Mouse (Mus musculus) T-helper 17 cell (primary cell): ENCODE data around the gene Chst11.

Experiments used
- in situ Hi-C, 2 experiments: fragments of 300-600 bp; cut with MboI, MseI; formaldehyde crosslinking; loops; 1 replicate in 1 of 2; 2 replicates in 1 of 2; pipeline ENCODE4 v1.15.1; 2025; ENCODE audit warnings: high pct_unique_total_duplicates in 2 of 2

The Chst11 gene

GRCm38 (mm10) chr10:83031561-83031960 lies 46.3 kb downstream of the Chst11 start:
- in situ Hi-C loops: loop anchor here in 1 of 2 experiments (5.0 kb wide), 1 partner anchor 711 kb away; no protein-coding TSS in a partner anchor

- in situ Hi-C loops: loop anchor here in 1 of 2 experiments (5.0 kb wide), 1 partner anchor 710 kb away; no protein-coding TSS in a partner anchor
Measured at GRCm38 (mm10) chr10:83032559-83032958, 47.3 kb downstream of the Chst11 start.

- in situ Hi-C loops: no loop called here
Measured at GRCm38 (mm10) chr10:83036340-83037045, 51.2 kb downstream of the Chst11 start.

- in situ Hi-C loops: no loop called here
Measured at GRCm38 (mm10) chr10:83038166-83038565, 52.9 kb downstream of the Chst11 start.

GRCm38 (mm10) chr10:83039414-83039813 lies 54.1 kb downstream of the Chst11 start:
- in situ Hi-C loops: no loop called here

- in situ Hi-C loops: no loop called here
Measured at GRCm38 (mm10) chr10:83041875-83042274, 56.6 kb downstream of the Chst11 start.

DNA sequence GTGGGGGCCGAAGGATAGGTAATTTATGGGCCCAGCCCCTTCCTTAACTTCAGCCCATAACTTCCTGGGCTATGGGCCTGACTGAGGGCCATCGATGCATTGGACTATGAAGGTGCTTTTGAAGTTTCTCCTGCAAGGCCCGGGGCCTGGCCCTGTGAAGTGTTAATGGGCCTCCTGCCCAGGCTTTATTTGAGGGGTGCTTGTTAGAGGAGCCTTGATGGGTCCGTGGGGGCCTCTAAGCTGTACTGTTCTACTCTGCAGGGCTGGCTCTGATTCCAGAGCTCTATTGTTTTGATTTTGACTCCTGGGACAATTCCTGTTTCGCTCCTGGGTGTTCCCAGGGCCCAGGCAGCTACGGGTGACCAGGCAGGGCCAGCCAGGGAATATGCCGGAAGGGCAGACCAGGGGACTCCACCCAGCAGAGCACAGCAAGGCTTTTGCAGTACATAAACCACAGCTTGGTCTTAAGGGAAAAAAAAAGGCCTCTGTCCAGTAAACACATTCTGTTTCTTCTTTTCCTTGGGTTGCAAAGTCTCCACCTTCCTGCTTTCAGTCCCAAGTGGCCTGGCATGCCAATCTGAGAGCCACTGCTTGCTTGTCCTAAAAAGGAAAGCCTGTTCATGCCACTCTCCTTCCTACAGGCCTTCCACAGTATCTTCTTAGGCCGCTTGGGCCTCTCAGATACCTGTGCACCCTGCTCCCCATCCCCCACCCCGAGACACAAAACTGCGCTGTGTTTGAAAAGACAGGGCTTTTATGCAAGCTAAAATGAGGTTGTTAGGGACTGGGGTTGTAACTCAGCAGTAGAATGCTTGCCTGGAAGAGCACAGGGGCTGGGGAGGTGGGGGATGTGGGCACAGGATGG lies 57.5 kb downstream of the Chst11 start:
- in situ Hi-C loops: no loop called here

DNA sequence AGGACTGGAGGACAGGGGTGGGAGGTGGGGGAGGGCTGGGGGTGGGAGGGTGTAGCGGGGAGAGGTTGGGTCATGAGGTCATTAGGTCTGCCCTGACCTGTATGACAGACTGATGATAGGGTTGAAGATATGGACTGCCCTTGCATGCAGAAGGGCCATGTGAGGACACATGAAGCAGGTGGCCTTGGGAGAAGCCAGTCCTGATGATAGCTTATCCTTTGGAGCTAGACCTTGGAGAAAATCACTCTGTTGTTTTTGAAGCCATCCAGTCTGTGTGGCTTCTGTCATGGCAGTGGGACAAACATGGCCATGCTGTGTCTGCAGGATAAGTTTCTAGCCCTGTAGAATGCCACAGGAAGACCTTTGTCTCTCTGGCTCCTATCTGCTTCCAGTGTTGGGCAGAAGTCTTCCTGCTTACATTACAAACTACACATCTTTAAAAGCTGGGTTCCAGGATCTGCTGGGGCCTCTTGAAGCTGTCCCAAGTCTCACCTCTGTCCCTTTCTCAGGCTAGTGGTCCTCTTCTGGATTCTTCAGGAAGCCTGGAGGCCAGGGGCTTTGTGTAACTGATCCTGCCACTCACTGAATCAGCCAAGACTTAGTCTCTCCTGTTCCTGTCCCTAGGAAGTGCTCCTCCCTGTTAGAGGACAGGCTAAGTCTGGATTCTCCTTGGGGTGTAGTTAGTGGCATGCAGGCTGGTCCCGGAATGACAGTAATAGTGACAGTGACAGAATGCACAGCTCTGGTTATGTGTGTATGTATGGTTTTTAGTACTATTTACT lies 58.4 kb downstream of the Chst11 start:
- in situ Hi-C loops: no loop called here

DNA sequence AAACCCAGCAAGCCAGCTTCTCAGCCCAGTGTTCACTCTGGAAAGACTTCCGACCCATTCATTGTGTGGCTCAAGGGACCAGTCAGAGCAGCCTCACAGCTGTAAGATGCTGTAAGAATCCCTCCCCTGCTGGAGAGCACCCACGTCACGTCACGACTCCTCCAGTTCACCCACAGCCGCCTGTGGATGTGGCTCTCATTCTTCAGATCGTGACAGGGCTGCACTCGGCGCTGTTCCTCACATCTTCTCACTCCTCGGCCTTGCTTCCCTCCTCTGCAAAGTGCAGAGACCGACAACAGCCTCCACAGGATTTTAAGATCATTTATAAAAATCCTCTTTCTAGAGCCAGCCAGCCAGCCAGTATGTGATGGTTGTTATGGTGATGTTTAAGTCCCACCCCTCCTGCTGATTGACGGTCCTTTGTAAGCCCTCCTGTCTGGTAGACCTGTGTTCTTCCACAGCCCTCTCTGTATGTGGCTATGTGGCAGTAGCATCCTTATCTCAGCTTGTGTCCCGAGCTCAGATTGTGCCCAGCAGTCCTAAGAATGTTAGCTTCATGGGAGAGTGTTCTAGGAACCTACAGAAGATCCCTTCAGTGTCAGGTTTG lies 64.0 kb downstream of the Chst11 start:
- in situ Hi-C loops: no loop called here

GRCm38 (mm10) chr10:83053886-83054550 lies 68.7 kb downstream of the Chst11 start:
- in situ Hi-C loops: no loop called here

DNA sequence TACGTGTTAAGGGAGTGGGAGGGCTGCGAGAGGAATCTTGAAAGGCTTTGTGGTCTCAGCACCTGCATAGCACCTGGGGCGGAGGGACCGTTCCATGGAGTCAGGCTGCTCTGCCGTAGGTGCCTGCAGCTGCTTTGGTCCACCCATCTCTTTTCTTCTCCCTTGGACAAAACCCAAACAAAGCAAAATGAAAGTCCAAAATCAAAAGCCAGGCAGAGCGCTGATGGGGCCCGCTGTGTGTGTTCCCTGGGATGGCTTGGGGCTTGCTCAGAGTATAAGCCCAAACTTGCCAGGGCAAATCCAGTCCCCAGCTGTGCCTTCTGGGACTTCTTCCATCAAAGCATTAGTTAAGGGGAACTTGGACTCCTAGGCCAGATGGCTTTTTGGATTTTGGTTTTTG lies 71.0 kb downstream of the Chst11 start:
- in situ Hi-C loops: no loop called here

DNA sequence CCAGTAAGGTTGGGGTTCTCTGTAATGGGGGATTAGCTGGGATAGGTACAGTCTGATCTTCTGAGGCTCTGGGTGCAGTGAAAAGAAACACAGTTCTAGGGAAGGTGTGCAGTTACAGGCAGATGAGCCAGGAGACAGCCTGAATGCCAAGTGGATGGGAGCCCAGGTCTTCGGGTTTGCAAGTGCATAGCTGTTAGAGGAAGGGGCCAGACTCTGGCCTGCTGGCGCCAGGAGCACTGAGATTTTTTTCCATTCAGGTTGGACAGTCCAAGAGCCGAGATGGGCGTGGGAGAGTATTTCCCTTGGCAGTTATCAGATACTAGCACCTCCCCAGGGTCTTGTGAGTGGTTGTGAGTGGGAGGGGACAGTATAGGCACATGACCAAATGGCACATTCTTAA lies 71.6 kb downstream of the Chst11 start:
- in situ Hi-C loops: no loop called here

DNA sequence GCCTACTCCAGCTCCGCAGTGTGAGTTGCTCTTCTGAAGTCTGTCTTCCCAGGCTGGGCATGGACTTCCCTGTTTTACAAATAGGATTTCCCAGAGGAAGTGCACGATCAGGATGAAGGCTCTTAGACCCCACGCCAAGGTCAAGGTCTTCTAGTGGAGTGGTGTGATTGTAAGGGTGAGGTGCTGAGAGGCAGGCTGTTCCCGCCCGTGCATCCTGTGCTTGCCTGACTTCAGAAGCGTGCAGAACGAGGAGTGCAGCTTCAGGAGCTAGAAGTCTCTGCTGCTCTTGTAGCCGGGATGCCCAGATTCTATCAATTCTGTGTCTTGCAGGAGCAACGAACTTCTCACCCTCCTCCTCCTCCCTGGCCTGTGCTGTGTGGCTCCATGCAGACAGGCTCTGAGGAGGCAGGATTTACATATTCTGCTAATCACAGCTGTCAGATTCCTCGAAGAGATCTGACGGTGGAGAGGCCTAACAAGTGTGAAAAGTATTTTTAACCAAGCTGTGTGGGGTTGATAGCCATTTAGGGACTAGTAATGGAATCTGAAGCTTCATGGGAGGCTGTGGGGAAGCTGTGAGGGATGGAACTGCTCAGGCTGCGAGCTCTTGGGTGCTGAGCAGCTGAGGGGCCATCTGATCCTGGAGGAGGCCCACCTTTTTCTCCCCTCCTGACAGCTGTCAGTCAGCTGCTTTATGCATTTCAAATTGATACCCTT lies 74.9 kb downstream of the Chst11 start:
- in situ Hi-C loops: no loop called here

- in situ Hi-C loops: no loop called here
Measured at GRCm38 (mm10) chr10:83062315-83062714, 77.0 kb downstream of the Chst11 start.

GRCm38 (mm10) chr10:83064796-83065195 lies 79.5 kb downstream of the Chst11 start:
- in situ Hi-C loops: no loop called here

GRCm38 (mm10) chr10:83066159-83066558 lies 80.9 kb downstream of the Chst11 start:
- in situ Hi-C loops: no loop called here

DNA sequence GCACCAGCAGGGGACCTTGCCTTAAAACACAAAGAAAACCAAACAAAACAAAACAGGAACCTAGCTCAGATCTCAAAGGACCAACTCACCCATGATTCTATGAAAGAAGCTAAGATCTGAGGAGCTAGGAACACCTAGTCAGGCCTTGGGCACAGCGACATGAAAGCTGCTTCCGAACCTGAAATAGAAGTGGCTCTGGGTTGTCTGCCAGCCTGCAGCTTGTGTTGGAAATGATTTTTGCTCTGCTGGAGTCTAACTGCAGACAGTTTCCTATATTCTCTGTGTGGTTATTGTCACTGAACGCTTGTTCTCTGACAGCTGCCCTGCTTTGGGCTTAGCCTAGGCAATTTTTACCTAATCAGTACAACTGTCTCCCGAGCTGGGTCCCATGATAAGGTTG lies 82.0 kb downstream of the Chst11 start:
- in situ Hi-C loops: no loop called here

DNA sequence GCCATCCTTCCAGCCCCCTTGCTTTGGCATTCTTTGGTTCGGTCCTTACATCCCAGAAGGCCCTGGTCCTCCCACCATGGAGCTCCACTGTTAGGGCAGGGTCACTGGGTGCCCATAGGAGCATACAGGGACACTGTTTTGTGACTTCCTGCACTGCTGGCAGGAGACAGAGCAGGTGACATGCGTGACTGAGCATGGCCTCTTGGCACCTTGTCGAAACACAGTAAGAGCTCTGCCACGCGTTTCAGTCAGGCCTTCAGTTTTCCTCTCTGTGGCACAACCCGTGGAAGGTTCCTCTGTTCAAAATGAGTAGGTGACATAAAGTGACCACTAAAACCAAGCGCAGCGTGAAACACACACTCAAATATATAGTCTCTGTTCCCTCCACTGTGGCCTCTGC lies 83.2 kb downstream of the Chst11 start:
- in situ Hi-C loops: no loop called here

- in situ Hi-C loops: no loop called here
Measured at GRCm38 (mm10) chr10:83069791-83070190, 84.5 kb downstream of the Chst11 start.
